Mouse (Mus musculus) layer of hippocampus, adult 9-11 months (tissue): ENCODE data around the gene BC048679.

Source experiments
- DNase-seq: peaks from one replicate; pipeline ENCODE4 v3.0.0; 2022

BC048679 gene

DNA sequence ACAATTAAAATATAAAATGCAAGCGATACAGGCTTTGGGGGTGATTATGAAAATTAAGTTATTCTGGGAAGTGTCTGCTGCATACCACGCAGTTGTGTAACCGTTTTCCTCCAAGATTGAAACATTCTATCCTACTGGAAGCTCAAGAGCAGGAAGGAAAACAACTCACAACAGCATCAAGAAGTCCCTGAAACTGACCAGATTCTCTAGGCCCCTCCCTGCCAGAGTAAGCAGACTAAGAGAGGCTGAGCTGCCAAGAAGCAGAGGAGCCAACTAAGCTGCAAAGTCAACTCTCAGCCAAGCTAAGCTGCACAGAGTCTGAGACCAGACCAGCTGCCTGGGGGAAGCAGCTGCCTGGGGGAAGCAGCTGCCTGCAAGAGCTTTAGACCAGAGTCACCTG is 22.9 kb downstream of the BC048679 start:
- DNase-seq, result peak; percentile 27

DNA sequence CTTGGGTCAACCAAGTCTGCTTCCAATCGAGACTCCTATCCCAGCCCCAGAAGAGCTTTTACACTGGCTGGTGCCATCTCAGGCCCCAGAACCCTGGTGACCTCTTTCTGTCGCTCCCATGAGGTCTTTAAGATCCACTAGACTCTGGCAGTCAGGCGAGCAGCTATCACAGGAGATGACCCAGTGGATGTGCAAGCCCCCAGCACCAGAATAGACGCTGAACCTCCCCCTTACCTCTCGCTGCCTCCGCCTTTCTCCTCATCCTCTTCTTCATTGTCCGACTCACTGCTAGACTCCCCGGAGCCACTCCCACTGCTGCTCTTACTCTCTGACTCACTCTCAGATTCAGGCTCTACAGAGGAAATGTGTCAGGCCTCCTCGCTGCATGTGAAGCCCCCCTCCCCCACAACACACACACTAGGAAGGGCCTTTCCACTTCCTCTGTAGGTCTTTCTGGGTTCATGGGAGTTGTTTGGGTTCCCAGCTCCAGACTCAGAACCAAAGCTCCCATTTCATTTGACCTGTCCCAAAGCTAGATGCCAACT is 33.1 kb downstream of the BC048679 start:
- no peak for DNase-seq

DNA sequence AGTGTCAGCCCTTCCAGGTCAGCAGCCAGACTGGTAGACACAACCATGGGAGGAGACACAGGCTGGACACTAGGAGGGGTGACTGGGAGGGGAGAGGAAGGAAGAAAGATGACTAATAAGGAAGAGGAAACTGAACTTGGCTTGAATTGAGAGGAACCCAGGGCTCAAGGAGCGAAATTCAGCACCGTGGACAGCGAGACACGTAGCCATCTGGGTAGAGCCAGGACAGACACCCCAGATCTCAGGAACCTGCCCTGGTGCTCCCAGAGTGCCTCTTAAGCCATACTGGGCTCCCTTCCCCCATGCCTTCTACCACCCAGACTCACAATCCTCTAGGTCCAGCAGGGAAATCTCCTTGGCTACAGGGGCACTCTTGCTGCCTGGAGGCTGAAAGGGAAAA is 34.0 kb downstream of the BC048679 start:
- DNase-seq, result no peak

DNA sequence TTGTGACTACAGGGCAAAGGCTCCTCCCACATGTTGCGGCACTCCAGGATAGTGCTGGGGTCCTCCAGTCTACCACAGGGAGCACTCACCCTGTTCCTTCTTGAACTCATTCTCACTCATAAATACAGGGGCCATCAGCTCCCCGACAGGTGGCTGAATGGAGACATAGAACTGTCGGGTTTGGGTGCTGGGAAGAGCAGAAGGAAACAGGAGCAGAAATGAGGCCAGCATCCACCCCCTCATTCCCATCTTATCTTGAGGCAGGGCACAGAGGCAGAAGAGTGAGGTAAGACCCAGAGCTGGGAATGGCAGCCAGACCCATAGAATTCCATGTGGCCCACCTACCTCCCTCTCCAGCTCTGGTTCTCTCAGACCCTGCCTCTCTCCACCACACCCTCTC is 35.3 kb downstream of the BC048679 start:
- DNase-seq, result no peak

DNA sequence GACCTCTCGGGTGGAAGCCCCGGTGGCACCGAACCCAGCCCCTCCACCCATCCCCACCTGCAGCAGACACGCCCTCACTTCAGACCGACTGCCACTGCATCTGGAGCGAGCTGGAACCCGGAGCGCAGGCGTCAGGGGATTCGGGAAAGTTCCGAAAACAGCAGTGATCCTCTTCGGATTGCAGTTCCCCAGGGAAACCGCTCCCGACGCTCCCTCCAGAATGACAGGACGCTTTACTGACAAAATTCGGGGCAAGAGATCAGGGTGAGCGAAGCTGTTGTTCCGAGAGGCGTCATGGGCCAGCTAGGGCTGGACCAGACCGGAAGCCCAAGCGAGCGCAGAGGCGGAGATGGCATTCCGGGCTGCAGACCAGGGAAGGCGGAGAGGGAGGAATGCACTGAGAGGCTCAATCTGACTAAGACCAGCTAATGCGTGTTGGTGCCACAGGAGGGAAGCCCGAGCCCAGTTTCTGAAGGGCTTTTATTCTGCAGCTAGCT is 42.9 kb downstream of the BC048679 start, which contains the start of gene Cpeb1:
TSS of gene Cpeb1 (minus strand) at position 311 of the 497 bp plus-strand sequence.
- peak; percentile 81 for DNase-seq

DNA sequence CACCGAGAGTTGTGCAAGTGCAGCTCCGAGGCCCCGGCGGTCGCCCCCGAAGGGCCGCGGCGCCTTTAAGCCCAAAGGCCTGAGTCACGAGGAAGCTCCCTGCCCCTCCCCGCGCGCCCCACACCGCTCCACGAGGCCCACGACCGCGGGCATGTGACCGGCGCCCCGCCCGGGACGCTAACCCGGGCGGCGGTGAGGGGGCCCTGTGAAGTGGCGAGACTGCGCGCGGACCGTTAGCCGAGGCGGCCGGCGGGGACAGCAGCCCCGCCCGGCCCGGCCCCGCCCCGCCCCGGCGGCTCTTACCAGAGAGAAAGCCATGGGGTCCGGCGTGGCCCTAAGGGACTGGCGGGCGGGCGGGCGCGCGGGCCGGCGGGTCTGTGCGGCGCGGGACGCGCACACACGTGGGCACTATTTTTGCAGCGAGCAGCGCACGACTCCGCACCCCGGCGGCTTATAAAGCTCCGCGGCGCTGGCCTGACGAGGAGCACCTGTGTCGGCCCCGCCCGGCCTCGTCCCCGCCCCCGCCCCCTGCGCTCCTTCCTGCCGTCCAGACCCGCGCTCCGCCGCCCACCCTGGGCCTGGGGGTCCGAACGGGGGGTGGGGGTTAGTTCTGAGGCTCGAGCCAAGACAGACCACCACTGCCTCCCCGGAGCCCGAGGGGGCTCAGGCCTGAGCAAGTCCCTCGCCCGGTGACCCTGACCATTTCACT is 43.6 kb downstream of the BC048679 start:
- peak; percentile 76 for DNase-seq

DNA sequence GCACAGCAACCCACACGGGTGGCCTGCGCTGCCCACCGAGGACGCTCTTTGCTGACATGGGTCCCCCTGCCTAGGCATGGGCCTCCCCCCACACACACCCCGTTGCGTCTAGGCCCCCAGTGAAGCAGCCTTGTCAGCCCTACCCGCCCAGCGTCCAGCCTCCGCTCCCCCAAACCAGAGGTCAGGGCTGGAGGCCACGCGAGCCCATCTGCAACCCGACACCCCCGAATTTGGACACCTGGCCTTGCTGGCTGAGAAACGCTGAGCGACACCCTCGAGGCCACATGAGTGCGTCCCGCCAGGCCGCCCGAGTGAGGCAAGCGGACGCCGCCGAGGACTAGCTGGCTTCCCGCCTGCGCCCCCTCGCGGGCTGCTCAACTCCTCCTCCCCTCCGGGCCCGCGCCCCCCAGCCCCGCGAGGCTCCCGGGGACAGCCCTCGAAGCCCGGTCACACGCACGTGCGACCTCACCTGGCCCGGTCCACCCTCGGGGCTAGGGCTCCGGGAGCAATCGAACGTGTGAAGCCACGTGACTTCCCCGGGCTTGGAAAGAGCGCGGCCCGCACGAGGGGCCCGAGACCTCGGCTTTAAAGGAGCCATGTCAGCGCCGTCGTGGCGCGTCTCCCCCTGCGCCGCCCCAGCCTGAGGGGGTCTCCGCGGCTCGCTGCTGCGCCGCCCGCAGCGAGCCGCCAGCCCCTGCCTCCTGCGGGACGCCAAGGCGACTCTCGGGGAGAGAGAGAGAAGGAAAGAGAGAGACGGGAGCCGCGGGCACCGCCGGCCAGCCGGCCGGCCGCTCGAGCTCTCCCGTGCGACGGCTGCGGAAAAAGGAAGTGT is 44.4 kb downstream of the BC048679 start:
- DNase-seq, result peak; percentile 37

DNA sequence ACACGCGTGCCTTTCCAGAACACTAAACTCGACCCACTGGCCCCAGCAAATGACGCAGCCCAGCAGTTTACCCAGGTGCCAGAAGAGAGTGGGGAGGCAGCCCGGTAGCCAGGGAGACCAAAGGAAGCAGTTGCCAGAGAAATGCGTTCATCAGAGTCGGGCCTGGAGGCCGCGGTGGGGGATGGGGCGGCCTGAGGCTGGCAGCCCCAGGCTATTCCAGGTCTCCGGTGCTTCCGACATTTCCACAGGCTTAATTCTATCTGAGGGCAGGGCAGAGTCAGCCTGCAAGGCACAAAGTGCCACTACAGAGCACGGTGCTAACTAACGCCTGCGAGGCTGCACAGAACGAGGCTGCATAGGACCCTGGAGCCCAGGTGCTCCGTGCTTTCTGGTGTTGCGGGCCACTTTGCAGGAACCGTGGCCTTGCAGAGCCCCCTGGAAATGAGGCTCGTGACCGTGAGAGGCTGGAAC is 45.1 kb downstream of the BC048679 start:
- peak; percentile 65 for DNase-seq
